Mouse (Mus musculus) embryonic facial prominence, embryonic 13.5 days (tissue): ENCODE measurements around the gene Mavs. TPM values are rescaled to one million over a fixed set of nuclear protein-coding genes. Genes with fewer than 3 reads are reported as not detected.

ENCODE experiments used
- ATAC-seq: fragments of 200-750 bp; cut with Nextera tagmentation; 2 replicates; pipeline ENCODE4 v1.8.0; 2017; ENCODE audit warnings: low read depth; ENCODE audit not compliant: insufficient number of reproducible peaks, insufficient read depth, low FRiP score, low TSS enrichment
- H3K27ac ChIP-seq: fragments of 300-500 bp; sonication (generic); 2 replicates; pipeline ENCODE4 v1.5.1; 2015; ENCODE audit warnings: moderate library complexity, mild to moderate bottlenecking, inconsistent platforms
- H3K27me3 ChIP-seq: fragments of 300-500 bp; sonication (generic); 2 replicates; pipeline ENCODE4 v1.6.1; 2015; ENCODE audit warnings: mild to moderate bottlenecking, inconsistent platforms
- H3K36me3 ChIP-seq: fragments of 300-500 bp; sonication (generic); 2 replicates; pipeline ENCODE4 v1.6.1; 2015; ENCODE audit warnings: mild to moderate bottlenecking, inconsistent platforms
- H3K4me1 ChIP-seq: fragments of 300-500 bp; sonication (generic); 2 replicates; pipeline ENCODE4 v1.6.1; 2015; ENCODE audit warnings: inconsistent platforms
- H3K4me2 ChIP-seq: fragments of 300-500 bp; sonication (generic); 2 replicates; pipeline ENCODE4 v1.6.1; 2015; ENCODE audit warnings: moderate library complexity, mild to moderate bottlenecking, inconsistent platforms
- H3K4me3 ChIP-seq: fragments of 300-500 bp; sonication (generic); 2 replicates; pipeline ENCODE4 v1.5.1; 2015; ENCODE audit warnings: mild to moderate bottlenecking, inconsistent platforms
- H3K9ac ChIP-seq: fragments of 300-500 bp; sonication (generic); 2 replicates; pipeline ENCODE4 v1.6.1; 2015; ENCODE audit warnings: mild to moderate bottlenecking, inconsistent platforms
- H3K9me3 ChIP-seq: fragments of 300-500 bp; sonication (generic); 2 replicates; pipeline ENCODE4 v1.6.1; 2016; ENCODE audit warnings: inconsistent platforms
- WGBS: fragments of 180-500 bp; shearing (Covaris S2); methylation state at CpG from one replicate; pipeline ENCODE4 v1.1.7; 2015; ENCODE audit warnings: mixed read lengths; 5-methylcytosine and 5-hydroxymethylcytosine counted together
- polyA plus RNA-seq: library from polyadenylated mRNA; unstranded; fragments of >200 nt; fragmentation: Nextera tagmentation; extraction: Ambion mirVana; gene quantifications from 2 replicates; pipeline ENCODE4 v1.2.1, GENCODE M21; 2015

Gene Mavs
- polyA plus RNA-seq: 15.9 and 16.1 TPM in 2 replicates

DNA sequence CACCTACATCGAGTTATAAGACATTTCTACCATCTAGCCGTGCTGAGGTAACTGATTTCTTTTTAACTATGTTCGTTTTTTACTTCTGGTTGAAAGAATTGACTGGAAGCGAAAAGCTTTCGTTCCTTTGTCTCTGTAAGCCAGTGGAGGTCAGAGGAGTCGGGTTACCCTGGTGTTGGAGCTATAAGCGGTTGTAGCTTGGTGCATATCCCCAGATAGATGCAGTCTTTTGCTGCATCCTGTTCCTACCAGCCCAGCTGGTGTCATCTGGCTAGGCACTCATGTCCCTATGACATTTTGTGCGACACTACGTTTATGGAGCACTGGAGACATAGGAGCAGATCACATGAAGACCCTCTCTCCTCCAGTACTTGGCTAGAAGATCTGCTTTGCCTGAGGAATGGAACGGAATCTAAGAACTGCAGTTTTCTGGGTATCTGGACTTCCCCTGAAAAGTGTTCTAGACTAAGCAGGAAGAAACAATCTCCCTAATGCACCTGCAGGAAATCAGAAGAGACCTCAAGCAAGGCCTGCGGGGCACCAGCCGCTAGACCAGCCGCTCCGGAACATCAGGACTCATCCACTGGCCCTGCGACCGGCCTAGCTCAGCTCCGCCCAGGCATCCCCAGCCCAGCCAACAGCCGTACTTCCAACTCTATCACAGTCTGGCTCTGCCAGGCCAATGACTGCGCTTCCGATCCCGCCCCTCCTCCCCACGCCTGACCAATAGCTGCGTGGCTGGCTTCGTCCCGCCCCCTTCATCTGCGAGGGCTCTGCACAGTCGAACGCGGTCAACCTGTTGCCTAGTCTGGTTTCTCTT lies at the start of gene Mavs:
Mavs (plus strand) TSS at position 757 of the 820 bp plus-strand sequence.
- peak within 1 kb of the TSS; percentile 92 for H3K4me2 ChIP-seq
- ATAC-seq: peak; percentile 100
- 9% methylated on average over 29 of the region's 29 CpGs for WGBS
- H3K9me3 ChIP-seq: no peaks in the 10 kb centered on the region
- peak within 1 kb of the TSS; percentile 24; the same call in 1 of the 2 replicates for H3K27ac ChIP-seq
- H3K27me3 ChIP-seq: no peaks in the 10 kb centered on the region
- H3K9ac ChIP-seq: peak within 1 kb of the TSS; percentile 85
- peak within 1 kb of the TSS; percentile 66 for H3K4me3 ChIP-seq
- H3K36me3 ChIP-seq: peaks cover 9% of the 10 kb centered on the region; the same call in 1 of the 2 replicates
- peaks cover 21% of the 10 kb centered on the region for H3K4me1 ChIP-seq

- Histone ChIP-seq H3K9ac (peak overlapping the region; percentile 80), H3K4me1 (peaks cover 45% of the 10 kb centered on the region), H3K4me2 (peak overlapping the region; percentile 75), H3K4me3 (peak overlapping the region; percentile 61), H3K27ac (peak overlapping the region; percentile 45), H3K36me3 (peaks cover 16% of the 10 kb centered on the region), H3K27me3 (no peaks in the 10 kb centered on the region), H3K9me3 (no peaks in the 10 kb centered on the region)
- ATAC-seq: no peak; the same call in 1 of the 2 replicates
- WGBS: 2% methylated on average over 14 of the region's 14 CpGs
Measured at GRCm38 (mm10) chr2:131186343-131186742, 47.5 kb upstream of the Mavs start.

GRCm38 (mm10) chr2:131186771-131187601 lies 46.9 kb upstream of the Mavs start, which contains the start of the genes Cdc25b and Spef1:
Gene Cdc25b (plus strand): TSS chr2:131186949.
Gene Spef1 (minus strand): TSS chr2:131187282.
- ATAC-seq: peak; percentile 87
- H3K9ac ChIP-seq: peak within 1 kb of the TSS; percentile 80
- peaks cover 23% of the 10 kb centered on the region for H3K36me3 ChIP-seq
- H3K4me3 ChIP-seq: peak within 1 kb of the TSS; percentile 61
- H3K4me2 ChIP-seq: peak within 1 kb of the TSS; percentile 75
- 1% methylated on average over 43 of the region's 43 CpGs for WGBS
- peaks cover 45% of the 10 kb centered on the region for H3K4me1 ChIP-seq
- peak within 1 kb of the TSS; percentile 55 for H3K27ac ChIP-seq
- no peaks in the 10 kb centered on the region for H3K9me3 ChIP-seq
- H3K27me3 ChIP-seq: no peaks in the 10 kb centered on the region

- WGBS: 13% methylated on average over 3 of the region's 3 CpGs
- peaks cover 45% of the 10 kb centered on the region for H3K4me1 ChIP-seq
- no peak for ATAC-seq
Measured at GRCm38 (mm10) chr2:131187602-131187922, 46.3 kb upstream of the Mavs start.

DNA sequence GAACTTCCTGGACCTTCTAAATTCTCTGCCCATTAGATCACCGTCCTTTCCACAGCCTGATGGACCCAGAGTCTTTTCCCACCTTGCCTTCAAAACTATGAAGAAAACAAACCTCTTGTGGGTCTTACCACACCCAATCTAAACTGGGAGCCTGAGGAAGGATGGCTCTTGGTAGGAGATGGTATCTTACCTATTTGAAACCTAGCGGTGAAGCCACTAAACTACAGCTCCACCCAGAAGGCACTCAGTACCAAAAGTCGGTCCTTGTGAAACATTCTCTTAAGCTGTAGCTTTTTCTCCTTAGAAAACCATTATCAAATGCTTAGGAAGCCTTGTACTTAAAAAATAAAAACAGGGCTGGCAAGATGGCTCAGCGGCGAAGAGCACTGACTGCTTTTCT lies 45.6 kb upstream of the Mavs start:
- peak overlapping the region; percentile 75; the same call in 1 of the 2 replicates for H3K4me2 ChIP-seq
- H3K9ac ChIP-seq: no peak overlapping the region
- no peak for ATAC-seq
- H3K27me3 ChIP-seq: no peaks in the 10 kb centered on the region
- H3K4me1 ChIP-seq: peaks cover 45% of the 10 kb centered on the region
- 95% methylated on average over 5 of the region's 5 CpGs for WGBS
- H3K27ac ChIP-seq: no peak overlapping the region
- 0 out of 2 replicates have a peak overlapping the region, but pooled peaks have one; percentile 61 for H3K4me3 ChIP-seq
- no peaks in the 10 kb centered on the region for H3K9me3 ChIP-seq
- H3K36me3 ChIP-seq: peaks cover 33% of the 10 kb centered on the region

More at GRCm38 (mm10) chr2:131187602-131187922, 46.3 kb upstream of the Mavs start:
- H3K4me2 ChIP-seq: peak overlapping the region; percentile 75
- no peaks in the 10 kb centered on the region for H3K27me3 ChIP-seq
- no peak overlapping the region for H3K27ac ChIP-seq
- H3K9ac ChIP-seq: peak overlapping the region; percentile 80
- H3K4me3 ChIP-seq: peak overlapping the region; percentile 61
- no peaks in the 10 kb centered on the region for H3K9me3 ChIP-seq
- peaks cover 25% of the 10 kb centered on the region for H3K36me3 ChIP-seq

DNA sequence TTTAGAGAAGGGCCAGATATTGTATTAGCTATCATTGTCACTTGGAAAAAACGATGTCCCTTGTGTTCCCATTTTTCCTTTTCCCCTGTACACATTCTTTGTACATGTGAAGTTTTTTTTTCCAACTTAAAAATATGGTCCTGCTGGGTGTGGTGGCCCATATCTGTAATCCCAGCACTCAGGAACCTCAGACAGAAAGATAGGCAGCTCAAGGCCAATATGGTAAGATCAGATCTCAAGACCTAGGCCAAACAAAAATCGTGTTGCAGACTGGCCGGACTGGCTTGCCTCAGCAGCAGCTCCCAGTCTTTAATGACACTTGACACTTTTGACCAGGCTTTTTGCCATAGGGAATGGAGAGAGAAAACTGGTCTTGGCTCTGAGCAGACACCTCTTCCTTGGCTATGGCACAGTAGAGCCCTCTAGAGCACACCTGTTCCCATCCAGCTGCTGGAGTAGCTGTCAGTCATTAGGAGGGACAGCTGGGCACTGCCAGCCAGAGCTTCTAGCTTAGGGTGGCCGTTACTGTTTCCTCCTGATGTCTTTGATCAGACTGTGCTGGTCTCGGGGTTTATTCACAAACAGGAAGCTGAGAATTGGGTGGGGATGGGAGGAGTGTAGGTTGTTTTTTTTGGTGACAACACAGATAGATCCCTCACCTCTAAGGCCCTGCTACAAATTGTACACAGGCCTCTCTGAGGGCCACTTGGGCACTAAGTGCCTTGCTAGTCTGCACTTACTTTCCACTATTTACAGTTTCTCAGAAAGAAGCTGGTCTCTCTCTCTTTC lies 44.1 kb upstream of the Mavs start:
- Histone ChIP-seq H3K27ac (no peak overlapping the region), H3K4me2 (no peak overlapping the region), H3K4me3 (no peak overlapping the region), H3K4me1 (peaks cover 45% of the 10 kb centered on the region), H3K9me3 (no peaks in the 10 kb centered on the region), H3K27me3 (no peaks in the 10 kb centered on the region), H3K36me3 (peaks cover 47% of the 10 kb centered on the region), H3K9ac (peak overlapping the region; percentile 22; the same call in 1 of the 2 replicates)
- WGBS: 45% methylated on average over 5 of the region's 5 CpGs
- ATAC-seq: no peak

DNA sequence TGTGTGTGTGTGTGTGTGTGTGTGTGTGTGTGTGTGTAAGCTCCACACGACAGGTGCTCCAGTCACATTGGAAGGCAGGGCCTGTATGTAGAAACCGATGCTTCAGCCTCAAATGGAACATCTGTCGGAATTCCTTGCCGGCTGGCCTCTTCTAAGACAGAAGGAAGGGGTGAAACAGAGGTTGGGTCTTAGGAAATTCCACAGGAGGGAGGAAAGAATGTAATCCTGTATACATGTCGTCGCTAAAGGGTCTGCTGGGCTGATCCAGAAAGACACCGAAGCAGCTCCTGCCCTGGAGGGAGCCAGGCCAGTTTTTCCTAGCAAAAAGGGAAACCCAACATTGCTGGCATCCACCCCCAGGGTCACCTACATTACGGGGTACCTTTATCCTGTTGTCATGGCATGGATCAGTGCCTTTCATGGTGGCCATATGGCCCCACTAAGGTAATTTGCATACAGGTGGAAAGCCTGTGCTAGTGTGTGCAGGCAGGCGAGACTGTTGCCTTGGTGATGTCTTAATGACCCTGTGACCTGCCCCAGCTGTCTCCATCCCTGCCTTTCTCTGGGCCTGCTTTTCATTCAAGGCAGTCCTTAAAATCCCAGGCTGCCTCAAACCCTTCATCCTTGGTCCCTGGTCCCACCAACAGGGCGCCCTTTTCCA lies 43.4 kb upstream of the Mavs start:
- H3K36me3 ChIP-seq: peaks cover 53% of the 10 kb centered on the region
- no peak overlapping the region for H3K27ac ChIP-seq
- peaks cover 45% of the 10 kb centered on the region for H3K4me1 ChIP-seq

GRCm38 (mm10) chr2:131191005-131191390 lies 42.9 kb upstream of the Mavs start:
- peaks cover 57% of the 10 kb centered on the region for H3K36me3 ChIP-seq
- H3K27me3 ChIP-seq: no peaks in the 10 kb centered on the region
- no peak overlapping the region for H3K27ac ChIP-seq
- H3K4me3 ChIP-seq: no peak overlapping the region
- no peak overlapping the region for H3K4me2 ChIP-seq
- H3K9ac ChIP-seq: no peak overlapping the region
- peaks cover 43% of the 10 kb centered on the region for H3K4me1 ChIP-seq
- WGBS: 75% methylated on average over 7 of the region's 7 CpGs
- H3K9me3 ChIP-seq: no peaks in the 10 kb centered on the region
- ATAC-seq: no peak

More for the DNA sequence above, 43.4 kb upstream of the Mavs start:
- WGBS: 27% methylated on average over 10 of the region's 10 CpGs
- H3K9me3 ChIP-seq: no peaks in the 10 kb centered on the region
- no peak overlapping the region for H3K4me2 ChIP-seq
- no peak for ATAC-seq
- no peaks in the 10 kb centered on the region for H3K27me3 ChIP-seq
- H3K4me3 ChIP-seq: no peak overlapping the region
- no peak overlapping the region for H3K9ac ChIP-seq

DNA sequence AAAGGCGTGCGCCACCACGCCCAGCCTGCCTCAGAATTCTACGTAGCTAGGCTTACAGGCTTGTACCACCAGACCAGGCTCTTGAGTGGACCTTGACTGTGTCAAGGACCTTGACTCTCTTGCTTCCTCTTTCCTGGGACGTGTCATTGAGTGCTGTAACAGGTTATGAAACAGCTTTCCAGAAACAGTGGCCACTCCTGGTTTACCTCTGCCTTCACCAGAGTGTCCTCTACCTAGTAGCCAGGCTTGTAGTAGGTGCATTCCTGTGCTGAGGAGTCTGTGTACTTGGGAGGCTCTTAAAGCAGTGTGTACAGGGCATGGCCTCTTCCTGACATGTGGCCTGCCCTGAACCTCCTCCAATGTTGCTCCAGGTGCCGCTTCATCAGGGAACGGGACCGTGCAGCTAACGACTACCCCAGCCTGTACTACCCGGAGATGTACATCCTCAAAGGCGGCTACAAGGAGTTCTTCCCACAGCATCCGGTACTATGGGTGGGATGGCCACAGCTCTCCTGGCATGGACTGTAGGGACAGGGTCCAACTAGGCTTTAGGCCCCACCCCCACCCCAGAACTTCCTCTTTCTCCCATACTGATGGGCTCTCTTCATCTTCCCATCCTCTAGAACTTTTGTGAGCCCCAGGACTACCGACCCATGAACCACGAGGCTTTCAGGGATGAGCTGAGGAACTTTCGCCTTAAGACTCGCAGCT lies 37.1 kb upstream of the Mavs start:
- no peaks in the 10 kb centered on the region for H3K4me1 ChIP-seq
- no peaks in the 10 kb centered on the region for H3K9me3 ChIP-seq
- 92% methylated on average over 16 of the region's 16 CpGs for WGBS
- no peak overlapping the region for H3K4me3 ChIP-seq
- no peaks in the 10 kb centered on the region for H3K27me3 ChIP-seq
- ATAC-seq: no peak
- H3K36me3 ChIP-seq: peaks cover 71% of the 10 kb centered on the region
- no peak overlapping the region for H3K27ac ChIP-seq
- H3K4me2 ChIP-seq: no peak overlapping the region
- no peak overlapping the region for H3K9ac ChIP-seq

- WGBS: 77% methylated on average over 2 of the region's 2 CpGs
- peaks cover 36% of the 10 kb centered on the region for H3K36me3 ChIP-seq
- H3K4me1 ChIP-seq: peaks cover 18% of the 10 kb centered on the region
- no peak overlapping the region for H3K4me3 ChIP-seq
- no peak overlapping the region for H3K4me2 ChIP-seq
- H3K27me3 ChIP-seq: no peaks in the 10 kb centered on the region
- no peak overlapping the region for H3K27ac ChIP-seq
- no peaks in the 10 kb centered on the region for H3K9me3 ChIP-seq
- no peak overlapping the region for H3K9ac ChIP-seq
- ATAC-seq: no peak
Measured at GRCm38 (mm10) chr2:131200710-131201109, 33.2 kb upstream of the Mavs start.
